Mouse (Mus musculus) kidney, adult 2 months (tissue): Measurements from ENCODE around the gene Crybb1.

Experiments used
- CTCF ChIP-seq: fragments of 200-500 bp; conservative IDR thresholded peaks from 2 replicates; pipeline ENCODE4 v1.5.1; 2011; ENCODE audit warnings: low read depth, mild to moderate bottlenecking, control low read depth, low read length, moderate library complexity, mixed read lengths; ENCODE audit not compliant: insufficient read depth, insufficient read length
- POLR2A ChIP-seq: fragments of 200-500 bp; IDR thresholded peaks from one replicate; pipeline ENCODE4 v1.6.1; 2011; ENCODE audit warnings: low read depth, low read length, control low read depth

- TF ChIP-seq CTCF (no peak), POLR2A (no peak)
These were observed 43.8 kb downstream of the Crybb1 start for GRCm38 (mm10) chr5:112299399-112299798.
